Mouse (Mus musculus): ENCODE data around the gene Mn1. TPM values are rescaled to one million over a fixed set of nuclear protein-coding genes. Genes with fewer than 3 reads are reported as not detected.

Gene Mn1
- polyA plus RNA-seq, 1 experiment = 0.23 TPM

- Histone ChIP-seq H3K36me3 (ENCODE audit: control insufficient read depth, insufficient read depth, low read length) (no peaks in the 10 kb centered on the region), H3K4me3 (ENCODE audit: control insufficient read depth, low read depth, low read length) (no peak overlapping the region), H3K27ac (ENCODE audit: control insufficient read depth, insufficient read depth, low read depth, low read length) (no peak overlapping the region), H3K4me1 (ENCODE audit: control insufficient read depth, insufficient read depth, low read length) (no peaks in the 10 kb centered on the region), H3K27me3 (ENCODE audit: control insufficient read depth, insufficient read depth, low read length) (no peaks in the 10 kb centered on the region)
- no peak for TF ChIP-seq CTCF (IDR thresholded peaks at IDR 0.05; ENCODE audit: control insufficient read depth, insufficient read depth, insufficient replicate concordance, low read depth, low read length)
- TF ChIP-seq POLR2A (IDR thresholded peaks at IDR 0.05; ENCODE audit: control insufficient read depth, low read depth, low read length) = no peak
Measured at GRCm38 (mm10) chr5:111410665-111411064, 6.5 kb upstream of the Mn1 start.

DNA sequence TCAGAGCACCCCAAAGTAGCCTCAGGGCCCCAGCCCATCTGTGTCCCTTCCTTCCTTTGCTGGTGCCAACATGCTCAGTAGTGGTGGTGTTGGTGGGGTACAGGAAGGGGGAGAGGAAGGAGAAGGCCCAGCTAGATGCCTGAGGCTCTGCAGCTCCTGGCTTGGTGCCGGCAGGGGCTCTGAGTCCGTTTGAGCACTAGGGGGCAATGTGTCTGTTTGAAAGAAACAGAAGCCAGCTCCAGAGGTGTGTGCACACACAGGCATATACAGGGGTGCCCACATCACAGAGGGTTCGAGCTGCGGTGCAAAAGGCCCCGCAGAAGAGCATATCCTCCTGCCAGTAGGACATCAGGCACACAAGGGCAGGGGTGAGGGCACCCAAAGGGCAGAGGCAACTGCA, 3.0 kb upstream of the Mn1 start:
- no peak overlapping the region for H3K27ac ChIP-seq (ENCODE audit: control insufficient read depth, insufficient read depth, low read depth, low read length)
- no peaks in the 10 kb centered on the region for H3K27me3 ChIP-seq (ENCODE audit: control insufficient read depth, insufficient read depth, low read length)
- peak; percentile 51; the same call in 1 of the 2 replicates for TF ChIP-seq CTCF (IDR thresholded peaks at IDR 0.05; ENCODE audit: control insufficient read depth, insufficient read depth, insufficient replicate concordance, low read depth, low read length)
- no peak for TF ChIP-seq POLR2A (IDR thresholded peaks at IDR 0.05; ENCODE audit: control insufficient read depth, low read depth, low read length)
- peaks cover 13% of the 10 kb centered on the region for H3K4me1 ChIP-seq (ENCODE audit: control insufficient read depth, insufficient read depth, low read length)
- H3K4me3 ChIP-seq (ENCODE audit: control insufficient read depth, low read depth, low read length) = no peak overlapping the region
- no peaks in the 10 kb centered on the region for H3K36me3 ChIP-seq (ENCODE audit: control insufficient read depth, insufficient read depth, low read length)

DNA sequence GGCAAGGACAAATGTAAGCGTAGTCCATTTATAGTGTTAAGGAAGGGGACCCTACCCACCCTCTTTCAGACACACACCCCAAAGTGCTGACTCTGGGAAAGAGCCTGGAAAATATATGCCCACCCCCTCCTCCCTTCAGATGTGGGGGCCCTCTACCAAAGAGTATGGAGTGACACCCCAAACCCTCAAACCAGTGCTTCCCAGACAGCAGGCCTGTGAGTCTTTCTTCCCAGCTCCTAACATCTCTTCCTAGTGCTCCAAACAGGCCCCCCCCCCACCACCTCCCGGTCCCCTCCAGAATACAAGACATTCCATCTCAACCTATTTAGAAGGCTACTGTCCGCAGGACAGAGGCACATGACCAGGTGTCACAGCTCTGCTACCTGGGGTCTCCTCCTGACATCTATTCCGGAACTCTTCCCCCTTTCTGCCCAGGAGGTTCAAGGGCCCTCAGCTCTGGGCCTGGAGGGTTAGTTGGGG, 2.4 kb upstream of the Mn1 start:
- no peak overlapping the region for H3K27ac ChIP-seq (ENCODE audit: control insufficient read depth, insufficient read depth, low read depth, low read length)
- peaks cover 18% of the 10 kb centered on the region for H3K4me1 ChIP-seq (ENCODE audit: control insufficient read depth, insufficient read depth, low read length)
- H3K36me3 ChIP-seq (ENCODE audit: control insufficient read depth, insufficient read depth, low read length) = no peaks in the 10 kb centered on the region
- TF ChIP-seq CTCF (IDR thresholded peaks at IDR 0.05; ENCODE audit: control insufficient read depth, insufficient read depth, insufficient replicate concordance, low read depth, low read length) (no peak), POLR2A (IDR thresholded peaks at IDR 0.05; ENCODE audit: control insufficient read depth, low read depth, low read length) (no peak)
- no peaks in the 10 kb centered on the region for H3K27me3 ChIP-seq (ENCODE audit: control insufficient read depth, insufficient read depth, low read length)
- H3K4me3 ChIP-seq (ENCODE audit: control insufficient read depth, low read depth, low read length) = no peak overlapping the region

- no peaks in the 10 kb centered on the region for H3K36me3 ChIP-seq (ENCODE audit: control insufficient read depth, insufficient read depth, low read length)
- no peaks in the 10 kb centered on the region for H3K27me3 ChIP-seq (ENCODE audit: control insufficient read depth, insufficient read depth, low read length)
- TF ChIP-seq POLR2A (IDR thresholded peaks at IDR 0.05; ENCODE audit: control insufficient read depth, low read depth, low read length) (no peak), CTCF (IDR thresholded peaks at IDR 0.05; ENCODE audit: control insufficient read depth, insufficient read depth, insufficient replicate concordance, low read depth, low read length) (no peak)
- peaks cover 20% of the 10 kb centered on the region for H3K4me1 ChIP-seq (ENCODE audit: control insufficient read depth, insufficient read depth, low read length)
- H3K4me3 ChIP-seq (ENCODE audit: control insufficient read depth, low read depth, low read length) = no peak overlapping the region
- no peak overlapping the region for H3K27ac ChIP-seq (ENCODE audit: control insufficient read depth, insufficient read depth, low read depth, low read length)
Measured at GRCm38 (mm10) chr5:111415575-111415974, 1.6 kb upstream of the Mn1 start.

DNA sequence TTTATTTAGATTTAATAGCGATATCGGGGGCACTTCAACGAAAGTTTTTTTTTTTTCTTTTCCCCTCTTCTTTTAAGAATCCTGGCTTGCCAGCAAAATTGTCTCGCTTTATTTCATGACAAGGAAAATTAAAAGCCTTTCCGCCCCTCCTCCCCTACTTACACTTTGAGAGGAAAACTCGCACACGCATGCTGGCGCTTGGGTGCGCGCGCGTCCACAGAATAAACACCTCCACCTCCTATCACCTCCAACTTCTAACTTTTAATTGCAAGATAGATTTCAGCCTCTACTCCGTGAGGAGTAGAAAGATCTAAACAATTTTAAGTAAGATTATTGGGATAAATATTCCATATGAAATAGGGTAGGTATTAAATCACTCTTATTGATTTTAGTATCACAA, 1.1 kb upstream of the Mn1 start:
- Histone ChIP-seq H3K36me3 (ENCODE audit: control insufficient read depth, insufficient read depth, low read length) (no peaks in the 10 kb centered on the region), H3K4me3 (ENCODE audit: control insufficient read depth, low read depth, low read length) (no peak overlapping the region), H3K27ac (ENCODE audit: control insufficient read depth, insufficient read depth, low read depth, low read length) (no peak overlapping the region), H3K4me1 (ENCODE audit: control insufficient read depth, insufficient read depth, low read length) (peaks cover 20% of the 10 kb centered on the region), H3K27me3 (ENCODE audit: control insufficient read depth, insufficient read depth, low read length) (no peaks in the 10 kb centered on the region)
- no peak for TF ChIP-seq POLR2A (IDR thresholded peaks at IDR 0.05; ENCODE audit: control insufficient read depth, low read depth, low read length)
- no peak for TF ChIP-seq CTCF (IDR thresholded peaks at IDR 0.05; ENCODE audit: control insufficient read depth, insufficient read depth, insufficient replicate concordance, low read depth, low read length)

- no peaks in the 10 kb centered on the region for H3K36me3 ChIP-seq (ENCODE audit: control insufficient read depth, insufficient read depth, low read length)
- peak overlapping the region; percentile 63 for H3K4me3 ChIP-seq (ENCODE audit: control insufficient read depth, low read depth, low read length)
- TF ChIP-seq CTCF (IDR thresholded peaks at IDR 0.05; ENCODE audit: control insufficient read depth, insufficient read depth, insufficient replicate concordance, low read depth, low read length) (no peak), POLR2A (IDR thresholded peaks at IDR 0.05; ENCODE audit: control insufficient read depth, low read depth, low read length) (no peak)
- H3K27ac ChIP-seq (ENCODE audit: control insufficient read depth, insufficient read depth, low read depth, low read length) = no peak overlapping the region
- no peaks in the 10 kb centered on the region for H3K27me3 ChIP-seq (ENCODE audit: control insufficient read depth, insufficient read depth, low read length)
- peaks cover 21% of the 10 kb centered on the region for H3K4me1 ChIP-seq (ENCODE audit: control insufficient read depth, insufficient read depth, low read length)
Measured at GRCm38 (mm10) chr5:111417378-111418131, 393 bp downstream of the Mn1 start.

- TF ChIP-seq CTCF (IDR thresholded peaks at IDR 0.05; ENCODE audit: control insufficient read depth, insufficient read depth, insufficient replicate concordance, low read depth, low read length) (no peak), POLR2A (IDR thresholded peaks at IDR 0.05; ENCODE audit: control insufficient read depth, low read depth, low read length) (no peak)
- Histone ChIP-seq H3K27me3 (ENCODE audit: control insufficient read depth, insufficient read depth, low read length) (no peaks in the 10 kb centered on the region), H3K4me3 (ENCODE audit: control insufficient read depth, low read depth, low read length) (peak overlapping the region; percentile 2), H3K4me1 (ENCODE audit: control insufficient read depth, insufficient read depth, low read length) (peaks cover 21% of the 10 kb centered on the region), H3K27ac (ENCODE audit: control insufficient read depth, insufficient read depth, low read depth, low read length) (no peak overlapping the region), H3K36me3 (ENCODE audit: control insufficient read depth, insufficient read depth, low read length) (no peaks in the 10 kb centered on the region)
Measured at GRCm38 (mm10) chr5:111418202-111419120, 1.3 kb downstream of the Mn1 start.

Data from testis, adult 2 months (tissue).